Mouse (Mus musculus): Measurements from ENCODE around the gene Arhgap32.

- TF ChIP-seq POLR2A (IDR thresholded peaks at IDR 0.05; ENCODE audit: borderline replicate concordance, extremely low read depth, insufficient read depth, insufficient read length, poor library complexity, severe bottlenecking) (no peak), CTCF (IDR thresholded peaks at IDR 0.05; ENCODE audit: borderline replicate concordance, extremely low read depth, insufficient read depth, insufficient read length) (no peak)
These were observed 109.0 kb downstream of the Arhgap32 start for GRCm38 (mm10) chr9:32224937-32225336.
